Mouse (Mus musculus) lung, adult 2 months (tissue): Measurements from ENCODE around the gene Amotl2.

Source experiments
- CTCF ChIP-seq: fragments of 200-500 bp; IDR thresholded peaks from 2 replicates; pipeline ENCODE4 v1.5.1; 2011; ENCODE audit warnings: mild to moderate bottlenecking, low read length, control low read depth; ENCODE audit not compliant: insufficient read depth
- POLR2A ChIP-seq: fragments of 200-500 bp; IDR thresholded peaks from 2 replicates; pipeline ENCODE4 v1.6.1; 2011; ENCODE audit warnings: low read depth, mild to moderate bottlenecking, control low read depth, low read length, borderline replicate concordance; ENCODE audit errors: extremely low read depth

- TF ChIP-seq CTCF (no peak), POLR2A (0 out of 2 replicates have a peak, but pooled peaks have one; percentile 7)
Measured at GRCm38 (mm10) chr9:102726811-102727210, 10.3 kb downstream of the Amotl2 start.
